Mouse (Mus musculus): ENCODE measurements at regions not wholly inside any gene's neighbourhood (a gene's known extent, or its start where the extent isn't known, plus 50 kb on each side); places are given as distances from the start of the nearest gene placed in this dataset.
A peak's percentile ranks its signal among the peaks of the same experiment; 100 is the strongest.

DNA sequence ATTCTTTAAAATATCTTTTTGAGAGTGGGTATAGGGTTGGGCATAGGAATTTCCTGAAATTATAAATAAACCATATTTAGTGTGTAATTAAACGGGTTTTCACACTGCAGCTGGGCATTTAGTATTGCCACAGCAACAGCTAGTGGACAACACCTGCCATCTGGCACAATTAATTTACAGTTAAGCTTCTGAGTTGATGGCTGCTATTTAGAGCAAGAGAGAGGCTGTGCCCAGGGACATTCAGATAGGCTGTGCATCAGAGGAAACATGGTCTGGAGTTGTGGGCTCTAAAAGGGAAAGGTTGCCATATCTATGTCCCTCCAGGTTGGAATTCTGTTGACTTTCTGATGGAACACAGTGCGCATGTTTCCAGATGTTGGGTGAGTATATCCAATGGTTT, 227.1 kb downstream of the Pth2r start:
- H3K4me1 ChIP-seq (replicated peaks; ENCODE audit: control insufficient read depth, insufficient read depth, low read length): no peaks in the 10 kb centered on the region
- no peaks in the 10 kb centered on the region for H3K27me3 ChIP-seq (ENCODE audit: control insufficient read depth, insufficient read depth, low read length)
- no peak overlapping the region for H3K27ac ChIP-seq
- H3K4me2 ChIP-seq (replicated peaks): no peak overlapping the region
- ATAC-seq (ENCODE audit: low FRiP score): no peak
- no peaks in the 10 kb centered on the region for H3K36me3 ChIP-seq (replicated peaks; ENCODE audit: control insufficient read depth, insufficient read depth)
- DNase-seq (ENCODE audit: low spot score): no peak
- no peak overlapping the region for H3K9ac ChIP-seq
- H3K9me3 ChIP-seq (ENCODE audit: control insufficient read depth, low read length): no peaks in the 10 kb centered on the region
- H3K4me3 ChIP-seq (replicated peaks; ENCODE audit: low read length): no peak overlapping the region
- WGBS: 87% methylated on average over 2 of the region's 2 CpGs

DNA sequence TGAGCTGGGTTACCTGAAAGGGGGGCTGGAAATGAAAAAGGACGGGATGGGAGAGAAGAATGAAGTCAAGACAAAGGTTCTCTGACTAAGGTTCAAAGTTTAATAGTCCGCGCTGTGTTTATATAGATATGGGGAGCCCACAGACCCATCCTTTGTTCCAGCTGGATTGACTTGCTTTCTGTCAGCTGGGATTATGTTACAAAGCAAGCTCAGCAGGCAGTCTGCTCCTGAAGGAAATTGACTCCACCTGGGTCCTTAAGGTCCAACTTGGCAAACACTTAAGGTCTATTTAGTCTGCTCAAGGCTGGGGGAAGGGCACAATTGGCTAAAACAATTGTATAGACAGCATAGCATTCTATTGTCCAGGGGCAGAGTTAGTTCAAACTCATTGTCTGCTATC, 253.8 kb downstream of the Pth2r start:
- Histone ChIP-seq H3K27ac (no peak overlapping the region), H3K9me3 (ENCODE audit: control insufficient read depth, low read length) (no peaks in the 10 kb centered on the region), H3K36me3 (replicated peaks; ENCODE audit: control insufficient read depth, insufficient read depth) (no peaks in the 10 kb centered on the region), H3K27me3 (ENCODE audit: control insufficient read depth, insufficient read depth, low read length) (no peaks in the 10 kb centered on the region), H3K4me2 (replicated peaks) (no peak overlapping the region), H3K4me1 (replicated peaks; ENCODE audit: control insufficient read depth, insufficient read depth, low read length) (no peaks in the 10 kb centered on the region), H3K4me3 (replicated peaks; ENCODE audit: low read length) (no peak overlapping the region), H3K9ac (no peak overlapping the region)
- ATAC-seq (ENCODE audit: low FRiP score) (no peak), DNase-seq (ENCODE audit: low spot score) (no peak)
- WGBS: 66% methylated on average over 3 of the region's 3 CpGs

DNA sequence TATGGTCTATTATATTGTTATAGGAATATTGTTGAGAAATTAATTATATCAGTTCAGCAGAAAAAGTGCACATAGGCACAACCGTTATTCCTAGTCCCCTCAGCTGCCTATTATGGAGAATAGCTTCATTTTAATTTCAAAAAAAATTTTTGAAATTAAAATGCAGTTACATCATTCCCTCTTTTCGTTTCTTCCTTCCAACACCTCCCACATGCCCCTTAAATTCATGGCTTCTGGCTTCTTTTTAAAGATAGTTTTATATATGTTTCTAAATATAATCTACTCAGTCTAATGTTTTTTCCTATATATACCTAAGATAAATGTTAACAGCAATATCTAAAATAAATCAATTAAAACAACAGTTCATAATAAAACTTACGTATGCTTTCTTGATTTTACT, 256.7 kb downstream of the Pth2r start:
- H3K9ac ChIP-seq: no peak overlapping the region
- no peaks in the 10 kb centered on the region for H3K4me1 ChIP-seq (replicated peaks; ENCODE audit: control insufficient read depth, insufficient read depth, low read length)
- DNase-seq (ENCODE audit: low spot score) (no peak), ATAC-seq (ENCODE audit: low FRiP score) (no peak)
- H3K4me3 ChIP-seq (replicated peaks; ENCODE audit: low read length): no peak overlapping the region
- no peak overlapping the region for H3K27ac ChIP-seq
- no peak overlapping the region for H3K4me2 ChIP-seq (replicated peaks)
- no peaks in the 10 kb centered on the region for H3K27me3 ChIP-seq (ENCODE audit: control insufficient read depth, insufficient read depth, low read length)
- H3K9me3 ChIP-seq (ENCODE audit: control insufficient read depth, low read length): no peaks in the 10 kb centered on the region
- WGBS: 89% methylated on average over 3 of the region's 3 CpGs
- H3K36me3 ChIP-seq (replicated peaks; ENCODE audit: control insufficient read depth, insufficient read depth): no peaks in the 10 kb centered on the region

DNA sequence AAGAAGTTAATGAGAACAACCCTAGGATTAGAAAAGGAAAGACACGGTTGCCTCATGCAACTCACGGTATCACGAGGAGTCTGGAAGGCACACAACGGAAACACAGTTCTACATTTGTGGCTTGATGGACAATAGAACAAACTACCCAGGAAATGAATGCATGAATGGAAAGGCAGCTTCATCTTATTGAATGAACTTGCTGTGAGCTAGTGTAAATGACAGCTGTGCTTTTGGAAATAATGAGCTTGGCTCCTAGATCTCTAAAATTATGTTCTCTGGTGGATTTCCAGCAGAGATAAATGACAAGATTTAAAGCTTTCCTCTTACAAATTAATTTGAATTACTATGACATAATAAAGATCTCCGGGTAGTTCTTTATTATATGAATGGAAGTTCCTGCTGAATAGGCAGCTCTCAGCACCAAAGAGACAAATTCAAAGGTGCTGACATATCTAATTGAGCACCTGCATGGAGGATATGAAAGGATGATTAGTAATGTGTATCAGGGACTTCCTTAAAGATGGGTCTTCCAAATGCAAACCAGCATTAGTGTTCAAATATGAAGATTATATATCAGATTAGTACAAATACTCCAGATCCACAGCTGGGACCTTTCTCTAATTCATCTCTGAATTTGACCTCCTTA, 262.5 kb downstream of the Pth2r start:
- Histone ChIP-seq H3K4me2 (replicated peaks) (no peak overlapping the region), H3K4me1 (replicated peaks; ENCODE audit: control insufficient read depth, insufficient read depth, low read length) (no peaks in the 10 kb centered on the region), H3K9ac (no peak overlapping the region), H3K27ac (no peak overlapping the region), H3K27me3 (ENCODE audit: control insufficient read depth, insufficient read depth, low read length) (no peaks in the 10 kb centered on the region), H3K36me3 (replicated peaks; ENCODE audit: control insufficient read depth, insufficient read depth) (no peaks in the 10 kb centered on the region), H3K9me3 (ENCODE audit: control insufficient read depth, low read length) (no peaks in the 10 kb centered on the region), H3K4me3 (replicated peaks; ENCODE audit: low read length) (no peak overlapping the region)
- ATAC-seq (ENCODE audit: low FRiP score) (peak; percentile 40; the same call in 1 of the 2 replicates), DNase-seq (ENCODE audit: low spot score) (peak; percentile 51)
- WGBS: 53% methylated on average over 5 of the region's 5 CpGs

DNA sequence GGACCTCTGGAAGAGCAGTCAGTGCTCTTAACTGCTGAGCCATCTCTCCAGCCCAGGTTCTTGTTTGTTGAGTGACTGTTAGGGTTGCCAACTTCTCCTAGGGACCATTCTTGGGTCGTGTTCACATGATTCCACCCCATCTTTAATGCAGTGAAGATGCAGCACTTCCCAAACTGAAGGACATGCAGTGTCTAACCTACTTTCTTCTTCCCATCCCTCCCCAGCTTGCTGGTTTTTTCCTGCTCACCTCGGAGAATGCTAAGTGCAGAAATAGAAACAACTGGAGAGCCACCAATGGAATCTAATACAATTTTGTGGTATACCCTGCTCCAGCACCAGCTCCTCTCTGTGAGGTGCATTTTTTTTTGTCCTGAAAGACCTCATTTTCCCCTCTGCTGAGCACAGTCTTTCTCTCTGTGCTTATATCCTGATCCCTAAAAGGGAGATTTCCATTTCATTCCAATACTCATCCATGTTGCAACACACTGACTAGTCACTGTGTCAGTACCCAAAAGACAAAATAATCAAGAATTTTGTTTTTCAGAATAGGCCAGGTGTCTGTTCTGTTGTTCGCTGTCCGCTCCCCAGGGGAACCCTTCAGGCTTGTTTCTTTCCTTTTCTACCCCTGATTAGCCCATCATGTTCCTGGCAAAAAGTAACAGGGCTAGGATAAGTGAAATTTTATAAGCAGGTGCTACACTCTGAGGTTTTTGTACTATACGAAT, 263.6 kb downstream of the Pth2r start:
- WGBS: 74% methylated on average over 5 of the region's 5 CpGs
- no peak overlapping the region for H3K27ac ChIP-seq
- no peaks in the 10 kb centered on the region for H3K4me1 ChIP-seq (replicated peaks; ENCODE audit: control insufficient read depth, insufficient read depth, low read length)
- no peak overlapping the region for H3K4me2 ChIP-seq (replicated peaks)
- no peaks in the 10 kb centered on the region for H3K36me3 ChIP-seq (replicated peaks; ENCODE audit: control insufficient read depth, insufficient read depth)
- ATAC-seq (ENCODE audit: low FRiP score) (no peak), DNase-seq (ENCODE audit: low spot score) (no peak)
- no peaks in the 10 kb centered on the region for H3K9me3 ChIP-seq (ENCODE audit: control insufficient read depth, low read length)
- no peak overlapping the region for H3K4me3 ChIP-seq (replicated peaks; ENCODE audit: low read length)
- H3K27me3 ChIP-seq (ENCODE audit: control insufficient read depth, insufficient read depth, low read length): no peaks in the 10 kb centered on the region
- H3K9ac ChIP-seq: no peak overlapping the region

DNA sequence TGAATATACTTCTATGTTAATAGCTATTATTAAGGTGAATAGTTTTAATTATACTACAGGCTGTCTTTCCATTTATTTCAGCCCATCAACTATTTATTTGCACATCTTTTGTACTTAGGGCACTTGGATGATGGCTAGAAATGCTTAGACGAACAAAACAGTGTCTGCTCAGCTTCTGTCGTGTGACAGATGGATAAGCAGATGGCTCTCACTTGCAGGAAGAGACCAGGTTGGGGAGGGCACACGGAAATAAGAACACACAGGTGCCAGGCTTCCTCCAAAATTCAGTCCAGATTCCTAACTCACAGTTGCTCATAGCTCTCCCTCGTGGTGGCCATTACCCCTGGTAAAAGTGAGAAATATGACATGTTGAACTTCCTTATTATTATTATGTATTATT, 267.0 kb downstream of the Pth2r start:
- Histone ChIP-seq H3K27ac (no peak overlapping the region), H3K4me3 (replicated peaks; ENCODE audit: low read length) (no peak overlapping the region), H3K9me3 (ENCODE audit: control insufficient read depth, low read length) (no peaks in the 10 kb centered on the region), H3K36me3 (replicated peaks; ENCODE audit: control insufficient read depth, insufficient read depth) (no peaks in the 10 kb centered on the region), H3K4me2 (replicated peaks) (no peak overlapping the region), H3K4me1 (replicated peaks; ENCODE audit: control insufficient read depth, insufficient read depth, low read length) (no peaks in the 10 kb centered on the region), H3K27me3 (ENCODE audit: control insufficient read depth, insufficient read depth, low read length) (no peaks in the 10 kb centered on the region), H3K9ac (no peak overlapping the region)
- DNase-seq (ENCODE audit: low spot score) (no peak), ATAC-seq (ENCODE audit: low FRiP score) (no peak)
- 73% methylated on average over 4 of the region's 4 CpGs for WGBS

DNA sequence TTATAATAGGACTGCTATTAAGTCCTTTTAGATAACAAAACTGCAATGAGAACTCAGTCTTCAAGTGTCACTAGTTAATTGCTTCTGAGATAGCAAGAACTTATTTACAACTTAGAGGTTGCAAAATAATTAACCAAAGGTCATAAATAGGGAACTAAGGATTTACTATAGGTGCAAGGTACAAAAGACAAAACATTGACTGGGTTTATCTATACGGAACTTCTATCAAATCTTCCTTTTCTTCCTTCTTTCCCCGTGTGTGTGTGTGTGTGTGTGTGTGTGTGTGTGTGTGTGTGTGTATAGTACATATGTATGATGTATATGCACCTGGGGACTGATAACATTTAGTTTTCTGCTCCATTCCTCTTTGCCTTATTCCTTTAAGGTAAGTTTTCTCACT, 305.5 kb downstream of the Pth2r start:
- WGBS: 82% methylated on average over 2 of the region's 2 CpGs
- ATAC-seq (ENCODE audit: low FRiP score) (no peak), DNase-seq (ENCODE audit: low spot score) (no peak)
- Histone ChIP-seq H3K4me3 (replicated peaks; ENCODE audit: low read length) (no peak overlapping the region), H3K9me3 (ENCODE audit: control insufficient read depth, low read length) (peaks cover 6% of the 10 kb centered on the region; the same call in 1 of the 2 replicates), H3K4me2 (replicated peaks) (no peak overlapping the region), H3K27ac (no peak overlapping the region), H3K9ac (no peak overlapping the region), H3K4me1 (replicated peaks; ENCODE audit: control insufficient read depth, insufficient read depth, low read length) (no peaks in the 10 kb centered on the region), H3K36me3 (replicated peaks; ENCODE audit: control insufficient read depth, insufficient read depth) (no peaks in the 10 kb centered on the region), H3K27me3 (ENCODE audit: control insufficient read depth, insufficient read depth, low read length) (no peaks in the 10 kb centered on the region)

DNA sequence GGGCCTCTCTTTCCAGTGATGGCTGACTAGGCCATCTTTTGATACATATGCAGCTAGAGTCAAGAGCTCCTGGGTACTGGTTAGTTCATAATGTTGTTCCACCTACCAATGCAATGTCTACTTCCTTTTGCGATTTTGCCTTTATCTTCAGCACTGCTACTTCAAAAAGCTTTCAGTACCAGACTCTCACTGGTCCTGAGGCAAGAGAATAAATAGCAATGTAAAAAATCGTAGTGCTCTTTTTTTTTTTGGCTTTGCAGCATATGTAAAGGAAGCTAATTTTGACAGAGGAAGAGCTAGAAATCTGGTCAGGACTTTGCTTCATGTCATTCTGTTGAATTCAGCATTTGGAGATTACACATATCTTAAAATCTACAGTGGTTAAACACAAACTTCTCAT, 291.0 kb upstream of the Crygf start:
- Histone ChIP-seq H3K4me3 (replicated peaks; ENCODE audit: low read length) (no peak overlapping the region), H3K27me3 (ENCODE audit: control insufficient read depth, insufficient read depth, low read length) (no peaks in the 10 kb centered on the region), H3K36me3 (replicated peaks; ENCODE audit: control insufficient read depth, insufficient read depth) (no peaks in the 10 kb centered on the region), H3K9ac (no peak overlapping the region), H3K27ac (no peak overlapping the region), H3K4me1 (replicated peaks; ENCODE audit: control insufficient read depth, insufficient read depth, low read length) (no peaks in the 10 kb centered on the region), H3K4me2 (replicated peaks) (no peak overlapping the region), H3K9me3 (ENCODE audit: control insufficient read depth, low read length) (no peaks in the 10 kb centered on the region)
- DNase-seq (ENCODE audit: low spot score) (no peak), ATAC-seq (ENCODE audit: low FRiP score) (no peak)
- WGBS: 91% methylated on average over 2 of the region's 2 CpGs

DNA sequence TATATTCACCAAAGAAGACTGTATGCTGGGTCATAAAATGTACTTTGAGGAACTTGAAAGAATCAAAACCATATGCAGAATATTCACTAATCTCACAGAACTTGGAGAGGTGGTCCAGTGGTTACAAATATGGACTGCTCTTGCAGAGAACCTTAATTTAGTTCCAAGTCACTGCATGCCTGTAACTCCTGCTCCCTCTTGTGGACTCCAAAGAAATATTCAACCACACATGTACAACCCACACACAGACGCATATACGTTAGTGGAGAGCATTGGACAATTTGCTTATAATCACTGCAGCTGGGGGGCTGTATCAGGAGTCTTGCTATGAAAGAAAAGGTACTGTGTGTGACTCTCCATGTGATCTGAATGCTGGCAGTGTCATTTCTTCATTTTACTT, 271.9 kb upstream of the Crygf start:
- no peaks in the 10 kb centered on the region for H3K9me3 ChIP-seq (ENCODE audit: control insufficient read depth, low read length)
- no peak overlapping the region for H3K4me3 ChIP-seq (replicated peaks; ENCODE audit: low read length)
- H3K27ac ChIP-seq: no peak overlapping the region
- H3K4me2 ChIP-seq (replicated peaks): no peak overlapping the region
- no peaks in the 10 kb centered on the region for H3K36me3 ChIP-seq (replicated peaks; ENCODE audit: control insufficient read depth, insufficient read depth)
- 77% methylated on average over 2 of the region's 2 CpGs for WGBS
- no peak for ATAC-seq (ENCODE audit: low FRiP score)
- no peaks in the 10 kb centered on the region for H3K4me1 ChIP-seq (replicated peaks; ENCODE audit: control insufficient read depth, insufficient read depth, low read length)
- H3K27me3 ChIP-seq (ENCODE audit: control insufficient read depth, insufficient read depth, low read length): no peaks in the 10 kb centered on the region
- no peak for DNase-seq (ENCODE audit: low spot score)
- no peak overlapping the region for H3K9ac ChIP-seq

Measured in hindbrain, embryonic 14.5 days (tissue).